Mouse (Mus musculus) heart, adult 18-20 months (tissue): ENCODE measurements around the gene Proser3. TPM values are rescaled to one million over a fixed set of nuclear protein-coding genes. Genes with fewer than 3 reads are reported as not detected.

Experiments
- DNase-seq, 2 experiments: peaks; one replicate each; pipeline ENCODE4 v3.0.0; 2021 to 2022; ENCODE audit warnings: mixed read lengths in 1 of 2
- long read RNA-seq, 2 experiments: library from polyadenylated mRNA; stranded (forward); transcript quantifications; one replicate each; pipeline ENCODE4 v2.0.0; 2021
- total RNA-seq, 2 experiments: library from RNA; stranded (reverse); gene quantifications; 2 replicates each; pipeline ENCODE4 v1.2.3; 2021

The Proser3 gene
- total RNA-seq = 1 to 10 TPM; 2.1 to 4.6 TPM
- long read RNA-seq, experiment 1, partial matches to known transcripts = 0 of 1 reads
- long read RNA-seq, experiment 1, other reads (novel, unspliced or antisense) = 0 of 1 reads
- long read RNA-seq, experiment 2 = 0 reads

DNA sequence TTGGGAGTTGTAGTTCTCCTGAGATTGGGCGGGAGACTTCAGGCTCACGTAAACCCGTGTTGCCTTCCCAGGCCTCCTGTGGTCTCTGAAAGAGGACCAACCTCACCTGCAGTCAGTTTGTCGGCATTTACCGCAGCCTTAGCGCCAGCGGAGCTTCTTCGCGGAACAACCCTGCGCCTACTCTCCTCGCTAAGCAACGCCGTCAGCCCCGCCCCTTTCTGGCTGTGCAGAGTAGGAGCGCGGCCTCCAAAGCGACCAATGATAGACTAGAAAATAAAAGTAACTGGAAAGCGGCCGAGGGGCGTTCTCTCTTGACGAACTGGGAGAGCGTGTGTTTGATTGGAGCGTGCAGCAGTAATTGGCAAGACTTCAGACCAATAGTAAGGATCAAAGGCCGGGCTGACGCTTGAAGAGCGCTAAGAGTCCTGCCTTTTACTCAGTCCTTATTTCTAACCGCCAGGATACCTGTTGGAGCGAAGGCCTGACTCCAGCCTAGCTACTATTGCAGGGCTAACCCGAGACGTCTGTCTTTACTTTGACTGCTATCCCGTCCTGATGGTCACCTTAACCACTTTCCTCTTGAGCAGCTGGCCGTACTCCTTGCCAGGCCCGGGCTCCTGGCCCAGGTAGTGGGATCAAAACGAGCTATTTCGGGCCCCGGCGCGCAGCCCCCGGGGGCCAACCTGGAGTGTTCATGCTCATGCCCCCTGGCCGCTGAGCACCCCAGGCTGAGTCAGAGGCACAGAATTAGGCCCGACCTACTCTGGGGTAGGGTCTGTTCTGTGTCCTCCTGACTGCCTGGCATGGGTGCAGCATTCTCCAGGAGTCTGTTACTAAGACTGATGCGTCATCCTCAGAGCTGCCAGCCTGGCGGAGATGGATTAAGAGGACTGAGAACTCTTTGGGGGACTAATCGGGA lies at the start of gene Proser3, which contains the start of gene Hspb6:
Gene Proser3, minus strand, starts transcription at position 198 of the 919 bp plus-strand sequence.
Gene Hspb6, plus strand, starts transcription at position 77 of the 919 bp plus-strand sequence.
- DNase-seq = peak; percentile 99

DNA sequence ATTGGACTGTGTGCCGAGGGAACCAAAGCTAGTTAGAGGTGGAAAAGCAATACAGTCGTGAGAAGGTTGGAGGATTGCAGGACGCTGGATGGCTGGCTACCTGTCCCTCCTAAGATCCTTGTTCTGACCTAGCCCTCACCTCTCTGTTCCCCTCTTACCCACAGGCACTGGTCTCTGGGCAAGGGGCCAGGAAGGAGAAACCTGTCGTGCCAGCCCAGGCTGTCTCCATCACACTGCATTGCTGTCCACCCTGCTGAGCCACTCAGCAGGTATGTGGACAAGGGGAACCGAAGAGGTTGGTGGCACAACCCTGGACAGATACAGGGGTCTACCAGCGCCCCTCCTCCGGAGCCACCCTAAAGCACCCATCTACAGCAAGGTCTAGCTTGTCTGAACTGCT lies 48.6 kb upstream of the Proser3 start:
- no peak for DNase-seq

- DNase-seq = peak; percentile 82 to 89
Measured at GRCm38 (mm10) chr7:30599933-30600353, 47.8 kb upstream of the Proser3 start.

DNA sequence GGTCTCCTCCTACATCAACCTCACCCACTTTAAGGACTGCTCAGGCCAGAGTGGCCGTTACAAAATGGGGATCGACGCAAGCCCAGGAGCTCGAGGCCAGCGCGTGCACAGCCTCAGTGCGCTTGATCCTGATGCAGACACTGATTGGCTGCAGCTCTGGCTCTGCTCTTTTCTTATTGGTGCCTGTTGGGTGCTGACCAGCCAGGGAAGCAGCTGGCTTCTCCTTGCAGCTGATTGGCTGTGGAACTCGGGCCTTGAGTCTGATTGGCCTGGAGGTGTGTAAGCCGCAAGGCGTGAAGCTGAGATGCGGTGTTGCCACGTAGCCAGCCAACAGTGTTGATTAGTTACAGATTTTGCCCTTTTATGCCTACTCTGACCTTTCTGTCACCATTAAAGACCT lies 46.7 kb upstream of the Proser3 start, which contains the start of gene Zbtb32:
Gene Zbtb32, minus strand, starts transcription at position 124 of the 400 bp plus-strand sequence.
- DNase-seq = no peak

- no peak for DNase-seq
Measured at GRCm38 (mm10) chr7:30596811-30597210, 44.7 kb upstream of the Proser3 start.

GRCm38 (mm10) chr7:30596093-30596492 lies 44.0 kb upstream of the Proser3 start:
- DNase-seq = no peak

DNA sequence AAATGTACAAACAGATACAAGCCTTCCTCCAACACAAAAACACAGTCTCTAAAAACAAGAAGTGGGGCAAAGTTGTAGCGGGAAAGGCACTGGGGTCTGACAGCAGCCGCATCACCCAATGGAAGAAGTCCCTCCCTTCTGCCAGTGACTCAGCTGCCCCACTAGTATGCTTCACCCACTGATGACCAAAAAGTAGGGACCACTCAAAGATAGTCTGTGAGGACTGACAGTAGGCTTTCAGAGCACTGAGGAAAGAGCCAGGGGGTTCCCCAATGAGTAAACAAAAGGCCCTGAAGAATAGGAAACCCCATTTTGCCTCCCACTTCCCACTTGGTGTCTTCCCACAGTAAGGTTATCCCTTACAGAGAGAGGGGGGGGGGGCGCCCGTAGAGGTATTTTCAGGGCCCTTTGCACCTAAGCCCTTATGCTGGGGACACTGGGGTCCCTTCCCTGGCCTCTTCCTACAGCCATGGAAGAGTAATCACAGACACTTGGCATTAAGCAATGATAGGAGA lies 42.5 kb upstream of the Proser3 start:
- DNase-seq = no peak

DNA sequence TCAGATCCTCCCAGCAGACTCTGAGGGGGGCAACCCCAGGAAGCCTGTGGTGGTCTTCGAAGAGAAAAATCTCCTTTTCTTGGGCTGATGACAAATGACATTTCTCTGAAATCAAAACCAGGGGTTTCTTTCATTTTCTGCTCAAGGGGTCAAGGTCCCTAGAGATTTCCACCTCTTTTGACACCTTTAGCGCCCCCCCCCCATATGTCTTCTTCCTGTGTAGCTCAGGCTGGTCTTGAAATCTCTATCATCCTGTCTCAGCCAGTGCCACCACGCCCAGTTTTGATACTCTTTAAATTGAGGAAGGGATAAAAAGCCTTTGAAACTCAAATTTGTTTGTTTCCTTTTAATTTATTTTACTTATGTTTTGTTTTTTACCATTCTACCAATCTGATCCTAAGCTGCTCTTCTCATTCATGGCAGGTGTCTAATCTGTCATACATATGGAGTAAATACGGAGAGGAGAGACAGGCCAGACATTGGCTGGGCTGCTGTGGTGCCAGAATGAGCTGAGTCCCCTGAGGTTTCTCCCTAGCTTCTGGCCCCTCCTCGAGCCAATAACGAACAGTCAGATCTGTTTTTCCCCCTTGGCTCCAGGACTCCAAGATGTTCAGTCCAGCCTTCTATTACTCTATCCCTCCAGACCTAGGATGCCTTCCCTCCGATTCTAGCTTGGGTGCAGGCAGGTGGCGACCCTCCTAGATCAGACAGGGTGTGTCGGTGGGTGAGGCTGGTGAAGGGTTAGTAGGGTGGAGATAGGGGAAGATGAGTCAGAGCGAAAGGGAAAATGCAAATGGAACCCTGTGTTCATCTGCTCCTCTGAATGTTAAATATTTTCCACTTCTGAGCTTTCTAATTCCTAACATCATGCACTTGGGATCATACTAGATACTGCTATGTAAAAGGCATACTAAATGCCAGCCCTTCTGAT lies 41.7 kb upstream of the Proser3 start:
- DNase-seq = no peak

DNA sequence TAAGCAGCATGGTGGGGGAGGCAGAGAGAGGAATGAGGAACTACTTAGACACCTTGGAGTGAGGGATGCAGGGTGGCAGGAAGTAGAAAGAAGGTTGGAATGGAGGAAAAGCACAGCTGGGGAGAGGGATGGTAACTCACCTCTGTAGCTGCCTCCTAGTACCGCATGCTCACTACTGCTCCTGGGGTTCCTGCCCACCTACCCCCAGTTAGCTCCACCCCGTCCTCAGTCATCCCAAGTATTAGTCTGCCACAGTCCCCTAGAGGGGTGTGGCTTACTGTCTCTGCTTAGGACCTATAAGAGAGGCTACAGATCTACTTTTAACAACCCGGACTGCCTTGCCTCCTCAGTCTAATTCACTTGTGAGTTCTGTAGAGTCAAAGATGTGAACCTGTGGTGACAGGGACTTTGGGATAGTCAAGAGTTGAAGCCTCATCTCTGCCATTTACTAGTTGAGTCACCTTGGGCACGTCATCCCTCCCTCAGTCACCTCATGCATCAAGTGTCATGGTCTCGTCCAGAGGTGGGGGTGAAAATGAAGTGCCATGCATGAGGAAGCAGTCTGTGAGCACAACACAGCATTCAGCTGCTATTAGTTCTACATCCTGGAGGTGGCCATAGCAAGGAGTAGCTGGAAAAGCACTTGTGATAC lies 40.8 kb upstream of the Proser3 start:
- no peak for DNase-seq

DNA sequence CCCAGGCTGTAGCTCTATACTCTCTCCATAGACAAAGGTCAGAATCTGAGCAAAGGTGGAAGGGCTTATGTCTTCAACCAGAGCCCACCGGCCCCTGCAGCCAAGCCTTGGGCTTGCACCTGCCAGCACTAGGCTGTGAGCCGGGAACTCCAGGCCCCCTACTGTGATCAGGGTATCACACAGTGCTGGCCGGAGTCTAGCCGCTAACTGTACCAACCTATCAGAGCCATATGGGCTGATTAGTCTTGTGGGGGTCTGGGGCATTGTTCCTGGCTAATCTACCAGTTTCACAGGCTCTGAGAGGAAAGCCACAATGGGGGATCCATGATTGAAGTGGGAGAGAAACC lies 39.5 kb upstream of the Proser3 start:
- DNase-seq = no peak

- DNase-seq = no peak
Measured at GRCm38 (mm10) chr7:30590927-30591604, 39.0 kb upstream of the Proser3 start.

DNA sequence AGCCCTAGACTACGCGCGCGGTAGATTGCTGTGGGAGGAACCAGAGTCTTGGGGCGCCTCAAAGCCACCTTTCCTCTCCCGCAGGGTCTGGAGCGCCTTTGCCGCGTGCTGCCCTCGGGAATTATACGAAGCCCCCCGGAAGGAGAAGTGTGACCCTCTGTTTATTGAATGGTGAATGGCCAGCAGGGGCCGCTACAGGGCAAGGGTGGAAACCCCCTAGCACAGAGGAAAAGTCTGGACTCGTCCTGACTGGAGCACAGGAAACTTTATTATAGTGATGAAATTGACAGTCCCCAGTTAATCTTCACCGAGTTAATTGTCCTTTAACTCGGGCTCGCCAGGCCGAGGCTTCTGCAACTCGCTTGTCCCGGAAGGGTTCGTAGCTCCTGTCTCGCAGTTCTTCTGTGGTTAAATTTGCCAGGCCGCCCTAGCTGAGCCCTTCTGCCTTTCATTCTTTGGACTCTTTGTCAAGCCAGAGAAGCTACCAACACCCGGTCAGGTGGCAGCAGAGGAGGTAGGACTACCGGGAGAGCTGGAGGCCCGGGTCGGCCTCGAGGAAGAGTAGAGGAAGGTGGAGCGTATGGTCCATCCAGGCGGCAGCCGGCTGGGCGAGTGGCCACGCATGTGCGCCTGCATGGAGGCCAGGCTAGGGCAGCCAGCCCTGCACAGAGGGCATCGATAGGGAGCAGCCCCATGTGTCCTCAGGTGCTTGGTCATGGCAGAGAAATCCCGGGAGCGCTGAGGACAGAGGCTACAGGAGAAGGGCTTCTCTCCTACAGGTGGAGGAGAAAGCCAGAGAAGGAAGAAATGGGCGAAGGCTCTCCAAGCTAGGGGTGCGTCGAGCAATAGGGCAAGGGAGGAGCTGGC lies 37.6 kb upstream of the Proser3 start:
- peak; percentile 85 to 94 for DNase-seq

- DNase-seq = peak; percentile 96 to 99
Measured at GRCm38 (mm10) chr7:30588676-30589434, 36.8 kb upstream of the Proser3 start, which contains the start of gene Kmt2b. Gene Kmt2b (minus strand): TSS chr7:30588726.

DNA sequence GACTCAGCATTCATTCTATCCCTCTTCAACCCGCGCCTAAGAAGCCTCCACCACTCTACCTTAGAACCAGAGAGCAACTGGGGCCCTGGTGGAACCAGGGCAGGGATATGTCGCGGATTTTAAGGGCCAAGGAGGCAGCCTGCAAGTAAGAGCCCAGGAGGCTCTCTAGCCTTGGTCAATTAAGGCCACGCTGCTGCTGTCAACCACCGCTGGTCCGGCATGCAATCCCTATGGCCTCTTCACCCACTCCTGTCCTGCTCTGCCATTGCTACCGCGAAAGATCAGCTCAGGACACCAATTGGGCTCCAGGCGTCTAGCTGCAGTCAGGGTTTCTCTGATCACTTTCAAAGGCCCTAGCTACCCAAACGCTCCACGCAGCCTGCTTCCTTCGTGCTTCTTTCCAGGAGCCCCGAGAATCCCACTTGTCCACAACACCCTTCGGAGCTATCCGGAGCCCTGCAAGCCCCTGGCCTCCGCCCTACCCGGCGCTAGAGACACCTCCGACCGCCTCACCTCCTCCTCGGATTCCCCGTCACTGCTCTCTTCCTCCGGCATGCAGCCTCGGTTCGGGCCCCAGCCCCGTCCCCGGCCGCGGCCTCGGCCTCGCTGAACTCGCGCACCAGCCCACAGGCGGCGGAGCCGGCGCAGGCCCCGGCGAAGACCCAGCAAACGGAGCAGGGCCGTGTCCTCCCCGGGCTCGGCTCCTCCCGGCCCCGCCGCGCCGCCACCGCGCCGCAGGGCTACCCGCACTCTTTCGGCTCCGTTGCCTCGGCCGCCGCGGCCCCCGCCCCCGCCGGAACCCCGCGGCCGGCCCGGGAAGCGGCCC lies 36.0 kb upstream of the Proser3 start:
- DNase-seq = peak in 1 of 2 experiments; percentile 66

GRCm38 (mm10) chr7:30586455-30587020 lies 34.4 kb upstream of the Proser3 start:
- DNase-seq = no peak

GRCm38 (mm10) chr7:30585170-30585569 lies 33.1 kb upstream of the Proser3 start:
- no peak for DNase-seq

GRCm38 (mm10) chr7:30584339-30584738 lies 32.2 kb upstream of the Proser3 start:
- DNase-seq = no peak

DNA sequence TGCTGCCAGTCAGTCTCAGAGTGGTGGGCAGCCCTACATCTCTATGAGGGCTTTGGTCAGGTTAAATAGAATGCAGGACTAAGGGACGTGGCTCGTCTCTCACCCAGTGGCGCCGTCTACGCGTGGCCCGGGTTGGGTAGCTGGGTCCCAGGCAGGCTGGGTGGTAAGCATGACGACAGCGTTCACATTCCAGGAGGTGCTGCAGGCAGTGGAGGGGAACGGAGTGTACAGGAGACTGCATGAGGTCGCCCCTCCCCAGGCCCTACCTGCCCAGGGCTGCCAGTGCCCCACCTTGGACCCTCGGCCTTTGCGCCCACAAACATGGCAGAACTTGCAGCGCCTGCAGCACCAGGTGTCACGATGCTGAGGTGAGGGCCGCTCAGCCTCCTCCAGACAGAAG lies 29.4 kb upstream of the Proser3 start:
- no peak for DNase-seq
